Mouse (Mus musculus) spleen, adult 2 months (tissue): ENCODE results near the gene Abcg8.

ENCODE experiments used
- CTCF ChIP-seq: fragments of 200-500 bp; IDR thresholded peaks from 2 replicates; pipeline ENCODE4 v1.5.1; 2011; ENCODE audit warnings: mild to moderate bottlenecking, inconsistent platforms; ENCODE audit not compliant: insufficient read depth, insufficient read length, insufficient replicate concordance; ENCODE audit errors: extremely low read depth
- POLR2A ChIP-seq: fragments of 200-500 bp; IDR thresholded peaks from 2 replicates; pipeline ENCODE4 v1.6.1; 2011; ENCODE audit warnings: low read depth, low read length, inconsistent platforms

- TF ChIP-seq POLR2A = no peak
- no peak for TF ChIP-seq CTCF
Measured at GRCm38 (mm10) chr17:84674048-84674447, 2.1 kb upstream of the Abcg8 start.
